Mouse (Mus musculus): ENCODE measurements around the gene Tbck.

The Tbck gene

DNA sequence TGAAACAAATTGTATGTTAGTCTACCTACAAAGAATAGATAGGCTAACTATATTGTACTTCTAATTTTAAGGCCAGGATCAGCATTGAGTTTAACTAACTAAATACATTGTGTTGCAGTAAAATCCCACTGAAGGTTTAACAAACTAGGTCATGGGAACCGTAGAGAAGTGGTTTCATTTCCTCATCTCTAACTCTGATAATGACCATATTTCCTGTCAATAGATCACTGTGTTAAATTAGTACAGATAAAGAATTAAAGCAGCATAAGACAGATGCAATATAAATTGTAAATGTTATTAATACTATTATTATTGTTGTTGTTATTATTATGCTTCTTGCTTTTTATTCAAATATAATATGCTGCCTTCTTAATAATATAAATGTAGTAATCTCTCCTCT, 72.3 kb downstream of the Tbck start:
- no peak for DNase-seq (ENCODE audit: low spot score in 2 of 2)

DNA sequence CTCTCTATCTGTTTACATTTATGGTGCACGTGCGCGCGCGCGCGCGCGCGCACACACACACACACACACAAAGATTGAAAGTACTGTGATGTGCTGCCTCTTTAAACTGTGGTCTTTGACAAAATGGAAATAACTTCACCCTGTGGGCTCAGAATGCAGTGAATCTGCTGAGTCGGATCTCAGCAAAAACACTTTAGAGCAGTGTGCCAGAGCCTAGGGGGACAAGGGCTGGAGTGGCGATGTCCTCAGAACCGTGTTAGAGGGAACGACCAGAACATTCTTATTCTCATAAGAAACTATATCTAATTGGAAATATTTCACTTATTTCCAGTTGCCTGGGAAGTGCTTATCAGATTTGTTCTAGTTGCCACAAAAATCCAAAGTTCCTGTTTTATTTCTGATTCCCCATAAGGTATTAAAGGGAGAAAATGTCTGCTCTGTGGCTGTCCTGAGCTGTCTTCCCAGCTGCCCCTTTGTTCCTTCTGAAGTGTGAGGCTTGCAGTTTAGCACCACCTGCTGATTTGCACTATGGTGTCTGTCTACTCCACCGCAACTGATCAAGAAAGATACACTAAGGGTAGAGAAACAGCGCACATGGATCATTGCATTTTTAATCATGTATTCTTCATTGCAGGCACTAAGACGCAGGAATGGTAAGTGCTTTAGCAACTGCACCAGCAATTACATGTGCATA, 82.2 kb downstream of the Tbck start:
- no peak for DNase-seq (ENCODE audit: low spot score in 2 of 2)

DNA sequence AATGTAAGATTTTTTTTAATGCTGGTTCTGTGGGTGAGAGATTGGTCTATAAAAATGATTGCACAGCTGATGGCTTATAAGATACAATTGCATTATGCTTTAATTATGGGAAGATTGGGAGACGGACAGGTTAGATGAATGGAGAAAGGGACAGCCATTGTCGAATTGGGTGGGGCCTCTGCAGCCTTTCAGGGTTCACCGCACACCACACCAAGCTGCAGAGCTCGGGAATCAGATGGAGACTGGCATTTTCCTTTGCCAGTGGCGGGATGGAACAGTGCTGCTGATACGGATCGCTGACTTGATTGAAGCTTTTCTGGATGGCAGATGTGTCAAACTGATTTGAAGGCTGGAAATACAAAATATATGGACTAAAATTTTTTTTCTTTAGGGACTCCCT, 88.1 kb downstream of the Tbck start:
- no peak for DNase-seq (ENCODE audit: low spot score in 2 of 2)

DNA sequence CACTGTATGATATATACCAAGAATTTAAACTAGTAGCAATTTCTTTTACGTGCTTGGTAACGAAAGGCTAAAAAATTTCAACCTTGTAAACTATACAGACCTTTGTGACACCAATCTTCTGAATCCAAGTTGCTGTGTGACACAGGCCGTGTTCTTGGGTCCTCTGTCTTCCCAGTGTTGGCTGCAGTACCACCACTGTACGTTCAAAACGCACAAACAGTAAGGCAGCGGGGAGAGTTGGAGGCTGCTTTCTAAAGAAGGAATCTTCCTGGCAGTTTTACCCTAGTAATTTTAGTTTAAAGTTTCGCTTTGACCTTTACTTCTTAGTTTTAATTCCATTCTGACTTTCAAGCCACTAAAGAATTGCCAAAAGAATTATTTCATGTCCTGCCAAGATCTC, 92.7 kb downstream of the Tbck start:
- DNase-seq (ENCODE audit: low spot score in 2 of 2) = no peak

DNA sequence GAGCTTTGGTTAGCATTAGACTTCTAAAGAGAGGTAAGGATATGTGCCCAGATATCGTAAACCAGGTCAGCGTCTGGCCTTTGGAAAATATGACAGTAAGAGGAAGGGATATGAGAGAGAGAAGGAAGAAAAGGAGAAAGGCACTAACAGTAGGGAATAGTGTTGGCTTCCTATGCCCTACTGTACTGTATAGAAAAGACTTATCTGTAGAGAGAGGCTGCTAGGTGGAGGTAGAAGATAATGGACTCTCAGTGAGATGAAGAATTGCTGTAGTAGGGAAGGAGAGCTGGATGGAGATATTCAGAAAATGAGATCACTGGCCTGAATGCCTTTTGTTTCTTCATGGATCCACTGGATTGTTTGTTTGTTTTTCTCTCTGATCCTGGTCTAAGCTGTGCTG, 97.2 kb downstream of the Tbck start:
- no peak for DNase-seq (ENCODE audit: low spot score in 2 of 2)

DNA sequence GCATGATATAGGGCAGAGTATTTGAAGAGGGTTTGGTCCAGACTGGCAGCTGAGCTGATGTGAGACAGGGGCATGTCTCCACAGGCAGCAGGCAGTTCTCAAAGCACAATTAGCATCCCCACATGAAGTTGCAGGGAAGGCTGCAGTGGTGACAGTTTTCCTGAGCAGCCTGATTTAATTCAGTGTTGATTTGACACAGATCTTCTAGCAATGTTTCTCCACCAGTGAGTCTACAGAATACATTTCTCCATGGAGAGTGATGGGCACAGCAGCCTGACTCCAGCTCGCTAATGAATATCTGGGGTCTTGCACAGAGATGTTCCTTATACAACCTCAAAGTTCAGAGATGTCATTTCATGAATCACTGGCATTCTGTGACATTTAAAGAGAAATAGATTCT, 99.1 kb downstream of the Tbck start:
- DNase-seq (ENCODE audit: low spot score in 2 of 2) = no peak

DNA sequence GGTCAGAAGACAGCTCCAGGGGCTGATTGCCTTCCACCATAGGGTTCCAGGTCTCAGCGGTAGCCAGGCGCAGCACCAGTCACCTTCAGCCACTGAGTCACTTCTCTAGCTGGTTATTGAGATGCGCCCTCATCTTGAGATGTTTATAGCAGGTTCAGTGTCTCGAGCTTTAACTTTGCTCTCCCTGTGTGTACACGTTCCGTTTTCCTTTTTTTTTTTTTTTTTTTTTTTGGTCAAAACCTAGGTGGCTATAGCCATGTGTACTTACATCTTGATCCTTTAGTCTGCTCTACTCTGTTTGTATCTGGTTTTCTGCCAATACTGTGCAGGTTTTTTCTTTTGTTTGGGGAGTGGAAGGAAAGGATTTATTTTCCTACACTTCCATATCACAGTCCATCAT, 100.8 kb downstream of the Tbck start:
- DNase-seq (ENCODE audit: low spot score in 2 of 2) = no peak

DNA sequence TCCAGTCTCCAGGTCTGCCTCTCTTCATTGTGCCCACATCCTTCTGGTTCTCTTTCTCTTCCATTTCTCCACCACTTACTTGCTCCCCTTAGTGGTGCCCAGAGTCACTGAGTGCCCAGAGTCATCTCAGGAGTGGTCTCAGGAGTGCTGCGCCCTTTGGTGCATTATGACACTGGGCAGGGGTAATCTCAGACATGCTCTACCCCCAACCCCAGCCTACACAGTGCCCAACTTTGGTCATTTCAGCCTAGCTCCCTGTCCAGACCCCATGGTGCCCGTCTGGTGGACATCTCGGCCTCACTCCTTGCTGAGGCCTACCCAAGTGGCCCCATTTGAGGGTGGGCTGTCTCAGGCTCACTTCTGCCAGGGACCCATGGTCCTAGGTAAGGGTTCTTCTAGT, 102.7 kb downstream of the Tbck start:
- no peak for DNase-seq (ENCODE audit: low spot score in 2 of 2)

DNA sequence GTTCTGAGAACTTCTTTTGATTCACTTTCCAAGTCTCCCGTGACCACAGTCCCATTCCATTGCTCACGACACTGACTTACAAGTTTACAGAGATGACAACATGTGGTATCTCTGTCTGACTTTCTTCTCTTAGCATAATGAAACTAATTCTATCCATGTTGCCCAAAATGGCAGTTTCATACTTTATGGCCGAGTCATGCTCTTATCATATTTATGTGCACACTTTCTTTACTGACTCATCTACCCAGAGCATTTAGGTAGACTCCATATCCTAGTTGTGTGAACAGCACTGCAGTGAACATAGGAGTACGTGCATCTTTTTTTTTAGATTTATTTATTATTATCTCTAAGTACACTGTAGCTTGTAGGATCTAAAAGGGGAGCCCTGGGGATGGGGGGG, 103.8 kb downstream of the Tbck start:
- DNase-seq (ENCODE audit: low spot score in 2 of 2) = no peak

DNA sequence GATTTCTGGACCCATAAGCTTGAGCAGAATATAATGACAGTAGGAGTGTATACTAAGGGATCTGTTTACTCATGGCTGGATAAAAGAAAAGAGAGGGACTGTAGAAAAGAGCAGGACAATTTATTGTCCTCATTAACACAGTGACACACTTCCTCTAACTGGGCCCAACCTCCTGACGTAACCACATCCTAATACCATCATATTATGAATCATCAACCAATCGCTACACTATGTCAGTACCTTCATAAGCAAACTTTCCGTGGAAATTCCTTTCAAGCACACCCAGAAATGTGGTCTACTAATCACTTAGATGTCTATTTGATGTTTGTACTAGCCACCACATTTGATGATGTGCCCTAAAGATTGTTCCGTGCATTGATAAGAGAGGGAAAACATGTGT, 107.2 kb downstream of the Tbck start:
- DNase-seq (ENCODE audit: low spot score in 2 of 2) = no peak

DNA sequence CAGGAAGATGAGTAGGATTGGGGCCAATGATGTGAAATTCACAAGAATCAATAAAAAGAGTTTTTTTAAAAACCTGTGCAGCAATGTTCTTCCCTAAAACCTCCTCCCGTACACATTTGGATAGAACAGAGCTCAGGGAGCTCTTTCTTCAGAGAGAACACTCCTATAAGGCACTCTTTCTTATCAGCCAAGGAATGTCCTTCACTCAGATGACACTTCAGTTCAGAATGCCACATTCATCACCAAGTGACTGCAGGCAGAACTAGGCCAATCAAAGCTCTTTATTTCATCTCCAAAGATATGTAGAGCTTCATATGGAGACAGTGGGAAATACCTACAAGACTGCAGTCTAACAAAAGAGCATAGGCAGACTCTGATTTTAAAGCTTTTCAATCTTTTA, 116.3 kb downstream of the Tbck start:
- DNase-seq (ENCODE audit: low spot score in 2 of 2) = no peak

DNA sequence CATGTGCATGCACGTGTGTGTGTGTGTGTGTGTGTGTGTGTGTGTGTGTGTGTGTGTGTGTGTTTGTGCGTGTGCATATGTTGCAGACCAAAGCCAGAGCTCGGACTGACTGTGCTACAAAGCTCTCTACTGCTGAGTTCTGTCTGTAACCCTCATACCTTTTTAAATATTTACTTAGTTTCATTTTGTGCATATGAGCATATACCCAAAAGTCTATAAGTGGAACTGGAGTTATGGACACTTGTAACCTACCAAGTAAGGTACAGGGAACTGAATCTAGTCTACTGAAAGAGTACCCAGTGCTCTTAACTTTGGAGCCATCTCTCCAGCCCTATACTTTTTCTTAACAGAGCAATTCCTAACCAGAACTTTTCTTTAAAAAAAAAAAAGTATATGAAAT, 118.0 kb downstream of the Tbck start:
- DNase-seq (ENCODE audit: low spot score in 2 of 2) = no peak

DNA sequence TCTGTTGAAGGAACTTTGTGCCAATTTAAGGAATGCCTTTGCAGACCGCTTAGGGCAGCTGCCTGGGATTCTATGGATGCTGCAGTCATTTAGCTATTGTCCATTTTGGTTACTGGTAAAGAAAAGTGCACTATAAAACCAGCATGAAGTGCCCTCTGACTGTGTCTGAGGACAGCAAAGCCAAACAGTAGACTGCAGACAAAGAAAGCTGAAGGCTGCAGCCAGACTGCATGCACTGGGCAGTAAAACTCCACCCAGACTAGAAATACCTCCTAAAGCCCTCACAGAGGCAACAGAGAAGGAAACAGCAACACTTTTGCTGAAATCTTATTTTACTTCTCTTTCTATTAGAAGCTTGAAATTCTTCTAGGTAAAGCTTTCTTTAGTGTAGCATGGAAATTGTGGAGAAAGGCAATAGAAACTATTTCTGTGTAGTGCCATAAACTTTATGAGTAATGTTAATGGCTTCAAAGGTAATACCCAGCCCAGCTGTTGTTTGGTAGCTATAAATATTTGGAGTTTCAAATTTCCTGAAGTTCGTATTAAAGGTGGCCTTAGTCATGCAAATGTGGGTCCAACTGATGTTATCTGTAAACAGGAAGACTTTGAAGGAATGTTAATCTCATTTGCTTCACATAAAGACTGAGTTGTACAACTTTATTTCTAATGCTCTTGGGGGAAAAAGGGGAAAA, 124.1 kb downstream of the Tbck start:
- DNase-seq (ENCODE audit: low spot score in 2 of 2) = no peak

DNA sequence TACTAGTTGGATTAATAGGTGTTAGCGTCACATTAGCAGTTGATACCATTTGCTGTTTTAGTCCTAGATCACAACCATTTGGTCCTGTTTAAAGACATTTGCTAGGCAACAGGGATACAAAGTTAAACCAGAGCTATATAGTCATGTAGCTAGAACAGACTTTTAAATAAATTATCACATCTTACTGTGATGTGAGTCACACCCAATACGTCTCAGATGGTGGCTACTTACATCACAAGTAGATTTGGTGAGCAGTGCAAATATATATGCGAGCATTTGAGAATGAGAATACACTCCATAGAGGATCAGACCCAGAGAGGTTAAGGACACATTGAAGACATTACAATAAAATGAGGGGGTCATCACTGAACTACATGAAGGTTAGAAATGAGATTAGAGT, 125.0 kb downstream of the Tbck start:
- no peak for DNase-seq (ENCODE audit: low spot score in 2 of 2)

DNA sequence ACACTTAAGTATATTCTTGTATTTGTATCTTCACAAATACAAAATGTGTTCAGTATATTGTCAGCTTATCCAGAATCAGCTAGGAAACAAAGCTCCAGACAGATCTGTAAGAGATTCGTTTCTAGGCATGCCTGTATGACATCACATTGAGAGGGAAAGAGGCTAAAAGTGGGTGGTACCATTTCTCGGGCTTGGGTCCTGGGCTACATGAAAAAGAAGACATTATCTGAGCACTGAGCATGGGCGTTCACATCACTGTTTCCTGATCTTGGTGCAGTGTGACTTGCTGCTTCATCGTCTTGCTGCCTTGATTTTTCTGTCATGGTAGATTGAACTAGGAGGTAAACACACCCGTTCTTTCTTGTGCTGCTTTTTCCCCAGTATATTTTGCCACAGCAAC, 127.8 kb downstream of the Tbck start:
- no peak for DNase-seq (ENCODE audit: low spot score in 2 of 2)

DNA sequence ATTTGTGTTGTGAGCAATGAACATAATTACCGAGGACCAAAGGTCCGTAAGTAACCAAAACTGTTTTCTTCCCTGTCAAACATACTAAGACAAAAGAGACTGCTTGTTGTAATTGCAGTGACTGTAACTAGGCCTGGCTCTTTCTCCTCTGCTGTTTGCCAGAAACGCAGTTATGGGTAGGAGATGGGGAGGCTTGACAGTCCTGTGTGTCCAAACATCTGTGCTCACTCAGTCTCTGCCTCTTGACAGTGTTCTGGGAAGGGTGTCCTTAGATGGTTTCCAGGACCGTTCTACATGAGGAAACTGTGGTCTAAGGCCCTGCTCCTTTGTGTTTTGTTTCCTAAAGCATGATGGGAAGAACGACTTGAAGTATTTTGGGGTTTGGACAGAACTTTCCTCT, 128.4 kb downstream of the Tbck start:
- DNase-seq (ENCODE audit: low spot score in 2 of 2) = no peak

DNA sequence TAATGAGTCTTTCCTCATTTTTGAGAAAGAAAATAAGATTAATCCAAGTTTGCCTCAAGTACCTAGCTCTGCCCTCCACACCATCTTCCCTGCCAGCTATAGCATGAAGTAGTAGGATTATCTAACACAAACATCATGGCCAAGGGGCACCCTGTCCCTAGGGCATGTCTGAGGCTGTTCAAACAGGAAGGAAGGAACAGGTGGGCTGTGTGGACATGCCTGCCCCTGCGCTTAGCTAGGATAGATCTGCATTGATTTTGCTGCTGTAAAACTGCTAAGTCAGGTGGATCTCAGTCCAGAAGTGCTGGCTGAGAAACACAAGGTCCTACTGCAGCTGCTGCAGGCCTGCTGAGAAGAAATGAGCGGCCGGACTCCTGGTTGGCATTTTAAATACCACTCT, 129.2 kb downstream of the Tbck start:
- no peak for DNase-seq (ENCODE audit: low spot score in 2 of 2)

DNA sequence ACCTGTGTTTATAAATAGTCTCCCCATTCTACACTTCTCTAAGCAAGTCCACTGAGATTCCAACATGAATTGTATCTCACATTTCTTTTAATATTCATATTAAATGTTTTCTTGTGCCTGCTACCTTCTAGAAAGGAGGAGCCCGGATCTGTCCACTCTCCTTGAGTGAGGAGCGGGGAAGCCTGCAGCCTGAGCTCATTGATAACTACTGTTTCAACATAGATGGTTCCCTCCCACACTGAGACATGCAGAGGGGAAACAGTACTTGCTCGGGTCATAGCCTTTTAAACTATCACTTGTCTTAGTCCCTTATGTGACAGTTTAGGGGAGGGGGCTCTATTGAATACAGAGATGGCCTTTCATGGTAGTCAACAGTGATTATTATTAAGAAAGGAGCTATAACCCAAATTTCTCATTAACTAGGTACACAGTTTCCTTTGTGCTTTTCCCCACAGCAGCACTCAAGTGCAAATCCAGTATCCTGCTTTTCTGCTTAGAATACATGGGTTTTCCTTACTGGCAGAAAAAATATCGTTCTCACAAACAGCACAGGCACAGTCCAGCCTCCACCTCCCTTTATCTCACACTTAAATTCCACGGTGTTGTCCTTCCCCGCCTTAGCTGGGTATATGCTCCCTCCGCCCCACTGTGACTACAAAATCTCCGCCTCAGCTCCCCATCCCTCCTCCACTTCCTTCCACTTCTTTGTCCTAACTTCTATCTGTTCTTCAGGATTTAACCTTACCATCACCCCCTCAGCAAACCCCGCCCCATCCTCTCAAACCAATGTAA, 130.0 kb downstream of the Tbck start:
- no peak for DNase-seq (ENCODE audit: low spot score in 2 of 2)

DNA sequence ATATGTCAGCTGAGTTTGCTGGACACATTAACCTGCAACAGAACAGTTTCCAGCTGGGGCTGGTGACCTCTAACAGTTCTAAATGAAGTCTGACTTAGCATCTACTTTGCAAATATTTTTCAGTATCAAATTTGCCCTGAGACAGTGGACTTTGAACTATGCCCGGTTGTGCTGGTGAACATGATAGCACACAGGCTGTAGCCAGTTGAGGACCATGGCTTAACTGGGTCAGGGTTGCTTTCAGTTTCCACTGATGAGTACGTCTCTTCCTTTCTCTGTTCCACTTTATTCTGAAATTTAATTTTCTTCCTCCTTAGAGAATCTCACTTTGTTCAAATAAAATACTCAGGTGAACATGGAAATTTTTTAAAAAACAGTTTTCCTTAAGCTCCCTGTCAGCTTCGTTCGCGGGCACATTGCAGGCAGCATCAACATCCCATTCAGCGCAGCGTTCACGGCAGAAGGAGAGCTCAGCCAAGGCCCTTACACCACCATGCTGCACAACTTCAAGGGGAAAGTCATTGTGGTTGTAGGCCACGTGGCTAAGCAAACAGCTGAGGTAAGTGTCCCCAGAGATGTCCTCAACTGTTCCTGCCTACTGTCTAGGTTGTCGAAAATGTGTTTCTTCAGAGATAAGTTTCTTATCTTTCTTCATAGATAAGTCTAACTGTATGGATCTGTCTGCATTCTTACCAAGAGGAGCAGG, 131.0 kb downstream of the Tbck start:
- DNase-seq (ENCODE audit: low spot score in 2 of 2) = no peak

DNA sequence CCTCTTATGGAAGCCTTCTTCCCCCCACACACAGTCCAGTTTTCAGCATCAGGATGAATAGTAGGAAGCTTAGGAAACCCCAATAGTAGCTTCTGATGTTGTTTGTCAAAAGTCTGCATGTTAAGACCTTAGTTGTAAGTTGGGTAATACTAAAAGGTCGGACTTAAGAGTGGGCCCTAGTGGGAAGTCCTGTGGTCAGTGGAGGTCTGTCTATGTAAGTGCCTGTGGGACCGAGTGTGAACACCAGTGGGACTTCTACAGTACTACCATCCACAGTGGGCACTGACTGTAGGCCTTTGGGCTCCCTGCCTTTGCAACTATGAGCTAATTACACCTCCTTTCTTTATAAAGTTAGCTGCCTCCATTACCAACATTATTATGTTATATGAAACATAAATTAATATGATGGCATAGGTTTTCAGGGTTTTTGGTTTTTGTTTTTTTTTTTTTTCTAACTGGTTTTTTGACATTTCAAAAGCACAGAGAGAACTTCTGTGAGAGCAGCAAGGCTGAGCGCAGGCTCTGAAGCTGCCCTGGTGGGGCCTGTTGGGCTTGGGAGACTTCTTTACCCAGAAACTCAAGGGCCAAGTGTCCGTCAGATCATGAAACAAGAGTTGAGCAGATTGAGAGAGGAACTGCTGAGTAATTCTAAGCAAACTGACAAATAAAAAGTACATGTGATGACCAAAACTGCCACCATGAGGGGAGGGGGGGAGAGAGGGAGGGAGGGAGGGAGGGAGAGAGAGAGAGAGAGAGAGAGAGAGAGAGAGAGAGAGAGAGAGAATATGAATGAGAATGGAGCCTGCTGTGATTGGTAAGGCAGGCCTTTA, 131.8 kb downstream of the Tbck start:
- no peak for DNase-seq (ENCODE audit: low spot score in 2 of 2)

DNA sequence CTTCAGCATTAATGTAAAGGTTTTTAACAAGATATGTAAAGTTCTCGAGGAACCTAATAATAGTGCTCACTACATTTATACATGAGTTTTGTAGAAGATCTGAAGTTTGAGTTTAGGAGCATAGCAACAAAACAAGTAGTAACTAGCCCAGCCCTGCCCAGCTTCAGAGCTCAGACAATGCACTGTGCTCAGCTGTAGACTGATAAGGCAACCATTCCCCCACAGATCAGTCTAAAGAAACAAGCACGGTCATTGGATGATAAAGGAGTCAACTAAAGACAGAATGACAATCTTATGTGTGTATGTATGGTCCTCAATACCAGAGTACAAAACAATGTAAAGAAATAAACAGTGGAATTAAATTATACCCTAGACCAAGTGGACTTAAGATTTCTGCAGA, 135.5 kb downstream of the Tbck start:
- DNase-seq (ENCODE audit: low spot score in 2 of 2) = no peak

All from frontal cortex, postnatal 10 days (tissue).